In genomic region chr4:53594204-53594603, GRCm38 (mm10) we compare ENCODE assay signal across 8 mouse cellular contexts. TPM values are rescaled to one million over a fixed set of nuclear protein-coding genes. Genes with fewer than 3 reads are reported as not detected.
A peak's percentile ranks its signal among the peaks of the same experiment; 100 is the strongest.
DNase-seq lines count a peak whose midpoint lies in the region; ATAC-seq and TF ChIP-seq lines count a peak whose summit lies in the region.

No protein-coding gene starts in this region.

- ATAC-seq in midbrain, embryonic 16.5 days, result peak; percentile 77

- H3K4me1 ChIP-seq in MEL (ENCODE audit: control insufficient read depth in 1 of 2, insufficient read depth in 2 of 2, low read length in 2 of 2), result no peaks in the 10 kb centered on the region; a peak in 1 of 4 replicates
- H3K4me1 ChIP-seq in cerebellum, adult 2 months (ENCODE audit: control insufficient read depth, insufficient read depth, low read length), result no peaks in the 10 kb centered on the region
- 0 out of 2 replicates have a peak, but pooled peaks cover 3% of the 10 kb centered on the region for H3K4me1 ChIP-seq in midbrain, embryonic 16.5 days (ENCODE audit: control insufficient read depth, insufficient read depth, low read length)

- no peak overlapping the region for H3K9ac ChIP-seq in MEL (ENCODE audit: control insufficient read depth, low read depth, low read length, poor library complexity, severe bottlenecking)
- no peak overlapping the region for H3K9ac ChIP-seq in midbrain, embryonic 16.5 days (ENCODE audit: low read depth, low read length)

- DNase-seq in 3T3-L1 (ENCODE audit: low read depth, low spot score), result peak; percentile 80
- DNase-seq in MEL (ENCODE audit: low read depth, low spot score), result peak; percentile 80
- peak; percentile 69 to 75 for DNase-seq in cerebellum, adult 2 months
- peak; percentile 36 to 42 for DNase-seq in frontal cortex, postnatal 14 days (ENCODE audit: low spot score in 2 of 2)
- DNase-seq in hindlimb bud, embryonic 11.5 days (ENCODE audit: extremely low spot score, low read depth, low spot score), result peak; percentile 37
- peak; percentile 46 to 55 for DNase-seq in left cerebral cortex, postnatal 36 days (ENCODE audit: low spot score in 2 of 2)
- peak; percentile 20 for DNase-seq in thymus, postnatal 25 days

- H3K27ac ChIP-seq in MEL (ENCODE audit: control insufficient read depth, low read depth, low read length), result no peak overlapping the region
- no peak overlapping the region for H3K27ac ChIP-seq in cerebellum, adult 2 months (ENCODE audit: insufficient read depth, low read length)
- H3K27ac ChIP-seq in midbrain, embryonic 16.5 days (ENCODE audit: low read length), result no peak overlapping the region

- no peaks in the 10 kb centered on the region for H3K36me3 ChIP-seq in MEL (ENCODE audit: control insufficient read depth in 1 of 2, insufficient read depth in 2 of 2, low read length in 2 of 2)
- H3K36me3 ChIP-seq in midbrain, embryonic 16.5 days (ENCODE audit: control insufficient read depth, insufficient read depth, low read length), result no peaks in the 10 kb centered on the region

- no peak overlapping the region for H3K4me2 ChIP-seq in midbrain, embryonic 16.5 days (ENCODE audit: low read length)

- TF ChIP-seq POLR2A in MEL (IDR thresholded peaks at IDR 0.05; ENCODE audit: control insufficient read depth in 1 of 2, insufficient read depth in 1 of 2, low read depth in 1 of 2, low read length in 2 of 2, poor library complexity in 1 of 2), result no peak
- TF ChIP-seq POLR2A in cerebellum, adult 2 months (IDR thresholded peaks at IDR 0.05; ENCODE audit: borderline replicate concordance, insufficient read depth, low read length), result no peak

- no peak for TF ChIP-seq EP300 in MEL (IDR thresholded peaks at IDR 0.05; ENCODE audit: low read depth in 1 of 2, low read length in 2 of 2)

- peaks cover 0 to 3% of the 10 kb centered on the region in 2 experiments; a peak in 2 of 4 replicates for H3K27me3 ChIP-seq in MEL (ENCODE audit: control insufficient read depth in 1 of 2, insufficient read depth in 2 of 2, low read length in 2 of 2)
- H3K27me3 ChIP-seq in cerebellum, adult 2 months (ENCODE audit: control insufficient read depth, insufficient read depth, low read length), result no peaks in the 10 kb centered on the region
- H3K27me3 ChIP-seq in midbrain, embryonic 16.5 days (ENCODE audit: control insufficient read depth, insufficient read depth, low read depth, low read length), result no peaks in the 10 kb centered on the region

- H3K4me3 ChIP-seq in MEL (ENCODE audit: control insufficient read depth in 1 of 2, insufficient read depth in 1 of 2, low read depth in 2 of 2, low read length in 2 of 2), result no peak overlapping the region
- no peak overlapping the region for H3K4me3 ChIP-seq in cerebellum, adult 2 months (replicated peaks; ENCODE audit: insufficient read depth, low read depth, low read length)
- H3K4me3 ChIP-seq in midbrain, embryonic 16.5 days (ENCODE audit: low read depth, low read length), result no peak overlapping the region

- intact Hi-C loops in left cerebral cortex, postnatal 36 days (cut with DNase I), result loop anchor here (5.0 to 10.0 kb wide), 3 partner anchors 212 to 559 kb away; no protein-coding TSS in a partner anchor

- no peaks in the 10 kb centered on the region for H3K9me3 ChIP-seq in MEL (replicated peaks; ENCODE audit: insufficient read depth, low read length)
- no peaks in the 10 kb centered on the region for H3K9me3 ChIP-seq in midbrain, embryonic 16.5 days (replicated peaks; ENCODE audit: control insufficient read depth, low read length, poor library complexity, severe bottlenecking)

- TF ChIP-seq CTCF in MEL (IDR thresholded peaks at IDR 0.05 in 2 of 3, conservative IDR thresholded peaks at IDR 0.05 in 1 of 3; ENCODE audit: control insufficient read depth in 1 of 3, insufficient read depth in 1 of 3, low read depth in 2 of 3, low read length in 3 of 3, poor library complexity in 1 of 3, severe bottlenecking in 1 of 3), result peak; percentile 61 to 95 (median 71)
- TF ChIP-seq CTCF in cerebellum, adult 2 months (IDR thresholded peaks at IDR 0.05; ENCODE audit: borderline replicate concordance, insufficient read depth, low read depth, low read length), result peak; percentile 81

- TF ChIP-seq RAD21 in MEL (IDR thresholded peaks at IDR 0.05; ENCODE audit: low read depth, low read length), result peak; percentile 98

- WGBS in cerebellum, adult 2 months, result 24% methylated on average over 4 of the region's 4 CpGs
- 30% methylated on average over 4 of the region's 4 CpGs for WGBS in midbrain, embryonic 16.5 days

- H3K79me2 ChIP-seq in MEL (ENCODE audit: control insufficient read depth, insufficient read depth, low read length, poor library complexity), result no peaks in the 10 kb centered on the region

TF ChIP-seq in MEL, 35 proteins besides CTCF, POLR2A, EP300 and RAD21:
- TF ChIP-seq JUND (IDR thresholded peaks at IDR 0.05; ENCODE audit: low read depth, low read length), result no peak
- TF ChIP-seq MYB (IDR thresholded peaks at IDR 0.05; ENCODE audit: low read depth, low read length), result no peak
- peak; percentile 96 for TF ChIP-seq SMC3 (IDR thresholded peaks at IDR 0.05; ENCODE audit: low read depth, low read length)
- no peak for TF ChIP-seq POLR2AphosphoS5 (IDR thresholded peaks at IDR 0.05; ENCODE audit: borderline replicate concordance, low read depth, low read length)
- no peak for TF ChIP-seq BHLHE40 (IDR thresholded peaks at IDR 0.05; ENCODE audit: borderline replicate concordance, low read depth, low read length)
- no peak for TF ChIP-seq KAT2A (conservative IDR thresholded peaks at IDR 0.05; ENCODE audit: low read depth, low read length)
- no peak for TF ChIP-seq E2F4 (IDR thresholded peaks at IDR 0.05; ENCODE audit: borderline replicate concordance, low read depth, low read length)
- no peak for TF ChIP-seq ZMIZ1 (IDR thresholded peaks at IDR 0.05; ENCODE audit: low read depth, low read length)
- peak; percentile 51; the same call in 1 of the 2 replicates for TF ChIP-seq SIN3A (IDR thresholded peaks at IDR 0.05; ENCODE audit: low read length)
- TF ChIP-seq HCFC1 (IDR thresholded peaks at IDR 0.05; ENCODE audit: low read depth, low read length), result no peak
- TF ChIP-seq ZC3H11A (IDR thresholded peaks at IDR 0.05; ENCODE audit: low read depth, low read length), result peak; percentile 94
- no peak for TF ChIP-seq MEF2A (IDR thresholded peaks at IDR 0.05; ENCODE audit: extremely low read depth, insufficient replicate concordance, low read depth, low read length, poor library complexity, severe bottlenecking)
- TF ChIP-seq ZNF384 (IDR thresholded peaks at IDR 0.05; ENCODE audit: low read depth, low read length), result no peak
- no peak for TF ChIP-seq TAL1 (IDR thresholded peaks at IDR 0.05; ENCODE audit: low read length)
- no peak for TF ChIP-seq MAX (IDR thresholded peaks at IDR 0.05; ENCODE audit: low read length)

RNA-seq across cellular contexts. Expression of gene Fsd1l, which starts 37.1 kb away (rescaled TPM):
- not detected in 2 replicates for total RNA-seq in MEL (2012; rRNA removed)
- not detected for polyA plus RNA-seq in MEL (2012; ENCODE audit: insufficient read depth in 1 of 2, insufficient read length in 2 of 2, low read depth in 1 of 2, low replicate concordance in 2 of 2, missing spikeins in 1 of 2)
- 9.6 and 10.7 TPM in 2 replicates for polyA plus RNA-seq in cerebellum, adult 2 months (2012; rRNA removed)
- 10 to 100 TPM; 32.2 to 36.4 TPM for total RNA-seq in left cerebral cortex, postnatal 36 days (2021)
- 35.9 and 39.8 TPM in 2 replicates for polyA plus RNA-seq in midbrain, embryonic 16.5 days (2015; fragmentation: Nextera tagmentation; extraction: Ambion mirVana)

Comparison
In these comparisons a context has a peak if more than half of its experiments do, and no peak if none do; other contexts are left out.
1. DNase-seq: peak in every context shown above with its lines; median percentile 80 in 3T3-L1; 80 in MEL; 72 in cerebellum, adult 2 months; 50 in left cerebral cortex, postnatal 36 days; 39 in frontal cortex, postnatal 14 days; 37 in hindlimb bud, embryonic 11.5 days; 20 in thymus, postnatal 25 days.
2. RNA of gene Fsd1l, which starts 37.1 kb away (polyA plus RNA-seq): 35.9 to 39.8 TPM in midbrain, embryonic 16.5 days and 9.6 to 10.7 TPM in cerebellum, adult 2 months; not detected in MEL; every median in the first group is over 10 times any median in the second.